Mouse (Mus musculus): Measurements from ENCODE around the gene Mybpc3.
A peak's percentile ranks its signal among the peaks of the same experiment; 100 is the strongest.
"Not testable (repeated sequence)": the region's sequence is repeated elsewhere in the genome, so short reads cannot be mapped to it uniquely, and the experiment has no call there.

Gene Mybpc3

DNA sequence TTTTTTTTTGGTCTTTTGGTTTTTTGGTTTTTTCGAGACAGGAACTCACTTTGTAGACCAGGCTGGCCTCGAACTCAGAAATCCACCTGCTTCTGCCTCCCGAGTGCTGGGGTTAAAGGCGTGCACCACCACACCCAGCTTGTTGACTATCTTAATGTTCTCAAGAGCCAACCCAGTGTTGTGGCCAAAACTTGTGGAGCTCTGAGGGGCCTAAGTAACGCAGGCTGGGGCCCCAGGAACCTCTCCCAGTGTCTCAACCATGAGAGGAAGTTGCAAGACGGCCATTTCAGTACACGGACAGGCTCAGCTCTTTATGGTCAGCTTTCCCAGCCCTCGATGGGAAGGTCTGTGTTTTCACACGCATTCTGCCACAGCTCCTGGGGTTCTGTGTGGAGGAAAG, 29.0 kb upstream of the Mybpc3 start:
- DNase-seq: no peak

DNA sequence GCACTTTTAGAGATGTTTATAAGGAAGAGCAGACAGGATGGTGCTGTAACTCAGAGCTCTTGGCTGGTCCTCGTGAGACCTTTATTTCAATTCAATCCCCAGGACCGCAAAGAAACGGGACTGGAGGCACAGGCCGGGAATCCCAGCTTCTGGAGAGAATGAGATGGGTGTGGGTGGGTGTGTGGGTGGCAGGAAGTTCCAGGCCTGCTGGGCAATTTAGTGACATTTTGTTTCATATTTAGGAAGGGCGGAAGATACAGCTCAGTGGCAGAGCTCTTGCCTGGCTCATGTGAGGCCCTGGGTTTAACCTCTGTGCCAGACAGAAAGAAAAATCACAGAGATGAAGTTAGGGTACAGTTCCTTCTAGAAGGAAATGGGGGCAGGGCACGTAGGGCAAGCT, 27.7 kb upstream of the Mybpc3 start:
- no peak for DNase-seq

DNA sequence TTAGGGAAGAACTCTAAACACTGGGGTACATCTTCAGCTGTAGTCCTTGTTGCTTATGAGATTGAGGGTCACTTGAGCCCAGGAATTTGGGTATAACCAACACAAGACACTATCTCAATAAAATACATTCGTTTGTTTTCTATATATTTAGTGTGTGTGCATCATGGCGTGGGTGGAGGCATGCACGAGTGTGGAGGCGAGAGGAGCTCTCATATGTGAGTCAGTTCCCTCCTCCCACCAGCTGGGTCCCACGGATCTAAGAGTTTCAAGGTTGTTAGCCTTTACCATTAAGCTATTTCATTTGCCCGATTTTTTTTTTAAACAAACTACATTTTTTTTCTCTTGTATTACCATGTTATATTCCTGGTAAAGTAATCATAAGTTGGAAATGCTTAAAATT, 27.1 kb upstream of the Mybpc3 start:
- DNase-seq: no peak

GRCm38 (mm10) chr2:91096524-91096923, 21.4 kb upstream of the Mybpc3 start:
- no peak for DNase-seq

- no peak for DNase-seq
These were observed 20.9 kb upstream of the Mybpc3 start for GRCm38 (mm10) chr2:91097015-91097414.

DNA sequence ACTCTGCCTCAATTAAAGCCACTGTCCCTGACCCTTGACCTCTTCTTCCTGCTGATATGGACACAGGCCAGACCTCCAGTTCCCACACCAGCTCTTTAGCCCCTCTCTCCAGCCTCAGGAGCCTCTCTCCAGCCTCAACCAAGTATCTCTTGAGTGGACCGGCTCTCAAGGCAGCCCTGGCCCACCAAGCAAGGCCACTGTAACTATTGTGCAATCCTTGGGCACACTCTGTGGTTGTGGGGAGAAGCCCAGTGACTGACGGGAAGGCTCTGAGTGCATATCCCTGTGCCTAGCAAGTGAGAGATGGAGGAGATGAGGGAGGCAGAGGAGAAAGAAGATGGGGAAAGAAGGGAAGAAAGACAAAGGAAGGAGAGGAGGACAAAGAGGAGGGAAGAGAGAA, 19.8 kb upstream of the Mybpc3 start:
- DNase-seq: no peak

GRCm38 (mm10) chr2:91101124-91101740, 16.7 kb upstream of the Mybpc3 start:
- peak; percentile 97 to 98 for DNase-seq

- no peak for DNase-seq
These were observed 9.8 kb upstream of the Mybpc3 start for GRCm38 (mm10) chr2:91108156-91108555.

- DNase-seq: no peak
These were observed 8.7 kb upstream of the Mybpc3 start for GRCm38 (mm10) chr2:91109241-91109640.

- no peak for DNase-seq
These were observed 8.0 kb upstream of the Mybpc3 start for GRCm38 (mm10) chr2:91109807-91110385.

- DNase-seq: no peak
These were observed 7.5 kb upstream of the Mybpc3 start for GRCm38 (mm10) chr2:91110429-91110828.

GRCm38 (mm10) chr2:91111832-91112231, 6.1 kb upstream of the Mybpc3 start:
- not testable (repeated sequence) for DNase-seq

GRCm38 (mm10) chr2:91112491-91112890, 5.5 kb upstream of the Mybpc3 start:
- peak in 1 of 2 experiments; percentile 28 for DNase-seq

DNA sequence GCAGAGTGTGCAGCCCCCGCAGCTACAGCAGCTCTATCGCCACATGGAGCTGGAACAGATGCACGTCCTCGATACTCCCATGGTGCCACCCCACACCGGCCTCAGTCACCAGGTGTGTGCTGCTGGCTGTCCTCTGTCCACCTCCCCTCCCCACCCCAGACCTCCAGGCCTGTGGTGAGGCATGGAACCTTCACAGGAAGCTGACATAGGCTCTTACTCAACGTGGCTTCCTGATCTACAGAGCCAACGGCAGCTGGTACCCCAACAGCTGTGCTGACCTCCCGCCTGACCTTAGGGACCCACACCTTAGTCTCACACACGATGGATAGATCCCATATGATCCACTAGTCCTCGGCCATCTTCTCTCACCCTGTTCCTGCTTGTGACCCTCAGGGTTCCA, 4.6 kb upstream of the Mybpc3 start:
- DNase-seq: no peak

DNA sequence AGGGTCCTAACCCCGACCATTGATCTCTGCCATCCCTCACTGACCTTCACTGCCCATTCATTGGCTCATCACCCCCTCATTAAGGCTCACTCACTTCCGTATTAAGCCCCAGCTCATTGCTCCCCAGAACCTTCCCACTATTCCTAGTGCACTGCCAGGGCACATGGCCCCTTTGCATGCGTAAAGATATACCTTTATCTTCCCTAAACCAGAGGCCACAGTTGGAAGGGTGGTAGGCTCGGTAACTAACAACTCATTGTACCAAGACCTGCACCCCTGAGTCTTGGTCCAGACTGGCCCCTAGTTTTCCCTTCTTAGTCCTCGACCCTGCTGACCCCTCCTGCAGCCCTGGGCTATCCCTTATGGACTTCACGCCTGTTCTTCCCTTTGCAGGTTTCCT, 4.1 kb upstream of the Mybpc3 start:
- no peak for DNase-seq

- DNase-seq: peak; percentile 99
These were observed 3.0 kb upstream of the Mybpc3 start for GRCm38 (mm10) chr2:91114781-91115577.

GRCm38 (mm10) chr2:91115578-91115970, 2.4 kb upstream of the Mybpc3 start:
- DNase-seq: no peak

GRCm38 (mm10) chr2:91116842-91117241, 1.1 kb upstream of the Mybpc3 start:
- DNase-seq: no peak

DNA sequence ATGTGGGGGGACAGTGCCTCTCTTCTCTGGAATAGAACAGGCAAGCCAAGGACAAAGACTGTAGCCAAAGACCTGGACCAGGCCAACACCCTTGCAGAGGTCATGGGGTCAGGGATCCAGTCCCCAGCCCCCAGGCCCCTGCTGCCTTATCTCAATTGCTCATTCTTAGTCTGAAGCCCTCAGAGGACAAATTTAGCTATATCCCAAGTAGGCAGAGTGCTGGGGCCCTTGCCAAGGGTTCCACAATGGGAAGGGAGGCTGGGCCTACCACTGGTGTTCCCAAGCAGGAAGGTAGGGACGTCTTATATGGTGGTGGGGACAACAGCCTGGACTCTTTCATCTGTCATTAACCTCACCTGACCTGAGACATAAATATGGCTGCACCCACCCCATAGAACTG, 703 bp downstream of the Mybpc3 start:
- DNase-seq: no peak

DNA sequence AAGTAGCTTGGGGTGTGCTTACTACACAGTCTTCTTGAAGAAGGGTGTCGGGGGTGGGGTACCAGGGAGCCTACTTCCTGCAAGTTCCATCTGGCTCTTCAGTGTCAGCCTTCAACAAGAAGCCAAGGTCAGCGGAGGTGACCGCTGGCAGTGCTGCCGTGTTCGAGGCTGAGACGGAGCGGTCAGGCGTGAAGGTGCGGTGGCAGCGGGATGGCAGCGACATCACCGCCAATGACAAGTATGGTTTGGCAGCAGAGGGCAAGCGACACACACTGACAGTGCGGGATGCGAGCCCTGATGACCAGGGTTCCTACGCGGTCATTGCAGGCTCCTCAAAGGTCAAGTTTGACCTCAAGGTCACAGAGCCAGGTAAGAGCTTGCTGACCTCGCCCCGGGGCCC, 1.1 kb downstream of the Mybpc3 start:
- DNase-seq: peak in 1 of 2 experiments; percentile 29

GRCm38 (mm10) chr2:91119551-91119950, 1.6 kb downstream of the Mybpc3 start:
- no peak for DNase-seq

GRCm38 (mm10) chr2:91120261-91120671, 2.3 kb downstream of the Mybpc3 start:
- DNase-seq: no peak

GRCm38 (mm10) chr2:91121011-91121410, 3.1 kb downstream of the Mybpc3 start:
- no peak for DNase-seq

DNA sequence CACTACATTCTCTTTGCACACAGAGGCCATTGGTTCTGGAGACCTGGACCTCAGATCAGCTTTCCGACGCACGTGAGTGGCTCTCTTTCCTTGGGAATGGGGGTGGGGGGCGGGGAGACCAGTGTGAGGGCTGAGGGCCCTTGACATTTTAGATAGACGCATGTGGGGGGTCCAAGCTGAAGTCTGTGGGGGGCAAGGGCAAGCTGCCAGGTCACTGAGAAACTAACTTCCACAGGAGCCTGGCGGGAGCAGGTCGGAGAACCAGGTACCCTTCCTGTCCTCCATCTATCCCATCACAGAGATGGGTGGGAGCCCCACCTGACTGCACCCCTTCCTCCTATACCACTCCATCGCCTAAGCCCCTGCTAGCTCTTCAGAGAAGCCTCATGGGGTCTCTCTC, 3.6 kb downstream of the Mybpc3 start:
- DNase-seq: no peak
